Mouse (Mus musculus) forelimb bud, embryonic 11.5 days (tissue): ENCODE data around the gene Fam219a.

Experiments
- DNase-seq: peaks from one replicate; pipeline ENCODE4 v3.0.0-alpha.2; 2012; ENCODE audit warnings: low read depth, low spot score

Fam219a gene

DNA sequence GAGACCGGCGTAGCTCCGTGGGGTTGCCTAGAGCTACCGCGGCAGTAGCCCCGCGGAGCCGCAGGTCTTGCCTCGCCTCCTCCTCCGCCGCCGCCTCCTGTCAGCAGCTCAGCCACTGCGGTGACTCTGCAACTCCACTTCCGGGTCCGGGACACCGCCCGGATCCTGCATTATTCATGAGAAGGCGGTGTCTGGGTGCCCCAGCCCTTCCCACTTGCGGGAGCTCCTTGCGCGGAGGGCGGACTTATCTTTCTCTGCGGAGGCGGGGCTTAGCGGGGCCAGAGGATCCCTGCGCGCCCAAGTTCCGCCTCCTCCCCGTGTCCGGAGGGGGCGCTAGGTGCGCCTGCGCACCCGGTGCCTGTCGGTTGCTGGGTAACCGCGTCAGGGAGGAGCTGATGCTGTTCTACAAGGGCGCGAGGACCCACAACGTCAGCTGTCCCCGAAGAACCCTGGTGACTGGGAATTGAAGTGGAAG, at the start of gene Fam219a, which contains the start of gene Dnaic1:
TSS of gene Fam219a (minus strand) at position 128 of the 475 bp plus-strand sequence.
TSS of gene Dnaic1 (plus strand) at position 365 of the 475 bp plus-strand sequence.
- peak; percentile 98 for DNase-seq

DNA sequence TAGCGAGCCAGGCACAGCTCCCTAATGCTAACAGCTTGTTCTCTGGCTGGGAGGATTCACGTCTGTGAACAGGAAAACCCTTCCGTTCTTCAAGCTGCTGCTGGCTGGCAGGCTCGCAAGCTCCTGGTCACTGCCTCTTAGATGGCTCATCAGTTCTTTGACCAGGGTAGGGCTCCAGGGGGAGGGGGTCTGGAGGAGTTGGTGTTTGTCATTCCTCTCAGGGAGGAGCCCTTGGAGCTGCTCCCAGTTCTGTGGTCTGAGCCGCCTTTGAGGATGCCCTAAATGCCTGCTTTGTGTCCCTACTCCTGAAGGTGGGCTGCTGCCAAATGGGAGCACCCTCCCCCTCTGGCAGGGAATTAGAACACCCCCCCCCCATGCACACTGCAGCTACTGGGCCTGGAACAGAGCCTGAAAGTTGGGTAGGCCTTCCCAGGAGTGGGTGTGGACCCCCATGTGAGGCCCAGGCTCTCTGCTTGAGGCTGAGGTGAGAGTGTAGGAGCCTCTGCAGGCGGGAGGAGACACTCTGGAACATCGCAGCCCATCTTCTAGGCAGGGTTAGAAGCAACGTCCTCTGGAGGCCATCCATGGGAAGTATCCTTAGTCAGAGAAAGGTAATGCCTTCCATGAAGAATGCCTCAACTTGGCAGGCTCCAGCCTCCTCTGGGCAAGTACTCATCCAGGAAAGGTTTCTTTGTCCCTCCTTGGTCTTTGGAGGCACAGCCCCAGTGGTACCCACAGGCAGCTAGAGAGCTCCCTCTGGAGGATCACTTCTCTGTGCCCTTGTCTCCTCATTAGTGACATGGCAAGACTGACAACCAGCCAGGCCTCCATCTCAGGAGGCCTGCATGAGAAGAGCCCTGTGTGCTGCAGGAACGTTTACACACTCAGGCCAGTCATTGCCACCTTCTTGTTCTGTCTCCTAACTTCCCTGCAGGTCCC, 46.6 kb upstream of the Fam219a start:
- no peak for DNase-seq

DNA sequence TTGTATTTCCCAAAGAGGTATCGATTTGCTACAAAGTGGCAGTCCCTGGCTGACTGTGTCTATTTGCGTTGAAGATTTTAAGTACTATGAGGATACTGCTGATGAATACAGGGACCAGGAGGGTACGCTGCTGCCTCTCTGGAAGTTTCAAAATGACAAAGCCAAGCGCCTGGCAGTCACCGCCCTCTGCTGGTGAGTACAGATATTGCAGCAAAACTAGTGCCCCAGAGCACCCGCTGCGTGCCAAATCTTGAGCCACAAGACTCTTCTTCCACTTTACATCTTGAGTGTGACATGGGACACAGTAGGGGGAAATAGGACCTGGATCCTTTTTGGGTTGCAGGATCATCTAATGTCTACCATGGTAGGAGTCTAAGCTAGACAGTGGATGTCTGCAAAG, 44.8 kb upstream of the Fam219a start:
- DNase-seq = peak; percentile 75

DNA sequence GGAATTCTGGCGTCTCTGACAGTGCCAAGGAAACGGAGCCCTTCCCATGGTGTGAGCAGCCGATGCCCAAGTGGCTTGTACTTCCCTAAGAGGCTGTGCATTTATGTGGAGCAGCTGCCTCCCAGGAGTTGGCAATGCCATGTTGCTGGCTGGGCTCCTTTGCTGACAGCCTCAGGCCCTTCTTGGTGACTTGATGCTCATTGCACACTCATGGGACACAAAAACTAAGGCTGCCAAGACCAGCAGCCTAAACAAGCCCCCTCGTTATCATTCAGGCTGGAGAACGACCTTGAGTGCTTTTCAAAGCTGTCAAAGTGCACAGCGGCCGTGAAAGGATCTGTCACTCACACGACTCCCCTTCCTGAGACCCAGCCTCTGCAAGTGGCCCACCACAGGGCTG, 42.8 kb upstream of the Fam219a start:
- no peak for DNase-seq

GRCm38 (mm10) chr4:41610594-41610980, 41.2 kb upstream of the Fam219a start:
- no peak for DNase-seq

GRCm38 (mm10) chr4:41609681-41610593, 40.6 kb upstream of the Fam219a start:
- DNase-seq = no peak

DNA sequence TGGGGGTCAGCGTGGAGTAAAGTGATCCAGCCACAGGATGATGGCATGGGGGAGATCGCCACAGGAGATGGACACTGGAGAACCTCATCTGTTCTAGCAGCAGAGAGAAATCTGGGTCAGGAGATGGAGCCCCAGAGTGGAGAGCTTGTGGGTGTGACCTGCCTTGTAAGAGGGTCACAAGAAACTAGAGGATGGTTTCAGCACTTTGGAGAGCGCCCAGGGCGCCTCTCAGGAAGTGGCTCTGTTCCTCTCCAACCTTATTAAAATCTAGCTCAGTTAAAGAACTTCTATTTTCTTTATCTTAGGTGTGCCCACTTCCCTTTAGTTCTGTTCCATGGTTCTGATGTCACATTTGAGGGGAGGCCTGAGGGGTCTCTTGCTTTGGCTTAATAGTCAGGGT, 37.4 kb upstream of the Fam219a start:
- DNase-seq = peak; percentile 89

- DNase-seq = no peak
These were observed 35.4 kb upstream of the Fam219a start for GRCm38 (mm10) chr4:41604476-41605396.

DNA sequence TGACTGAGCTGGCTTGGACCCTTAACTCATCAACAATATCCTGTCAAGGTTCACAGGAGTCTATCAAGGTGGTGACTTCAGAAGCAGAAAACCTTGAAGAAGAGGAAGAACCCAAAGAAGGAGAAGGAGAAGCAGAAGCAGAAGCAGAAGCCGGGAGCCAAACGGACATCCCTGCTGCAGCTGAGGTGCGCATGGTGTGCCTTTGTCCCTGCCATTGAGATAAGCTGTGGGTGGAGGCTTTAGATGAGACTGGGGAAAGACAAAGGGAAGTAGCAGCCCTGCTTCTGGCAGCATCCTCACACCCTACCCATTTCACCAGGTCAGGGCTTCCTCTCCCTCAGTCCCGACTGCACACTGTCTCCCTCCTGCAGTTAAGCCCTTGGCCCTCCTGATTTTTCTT, 33.5 kb upstream of the Fam219a start:
- no peak for DNase-seq

GRCm38 (mm10) chr4:41583353-41583752, 14.0 kb upstream of the Fam219a start:
- DNase-seq = no peak

- DNase-seq = peak; percentile 27
These were observed 6.6 kb upstream of the Fam219a start for GRCm38 (mm10) chr4:41575914-41576313.

DNA sequence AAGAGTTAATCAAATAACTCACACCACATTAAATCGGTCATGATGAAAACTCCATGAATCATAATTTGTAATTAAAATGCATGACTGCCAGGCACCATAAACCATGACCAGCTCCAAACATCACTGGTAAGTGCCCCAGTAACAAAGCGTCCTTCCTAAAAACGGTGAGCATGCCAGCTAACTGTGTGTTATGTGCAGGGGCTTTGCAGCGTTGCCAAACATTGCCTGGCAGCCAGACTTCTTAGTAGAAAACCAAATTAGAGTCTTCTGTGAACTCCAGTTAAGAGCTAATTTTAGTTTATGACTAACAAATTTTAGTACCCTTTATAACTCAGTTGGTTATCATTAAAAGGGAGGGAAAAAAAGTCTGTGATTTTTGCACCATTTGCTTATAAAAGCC, 4.2 kb upstream of the Fam219a start:
- no peak for DNase-seq

DNA sequence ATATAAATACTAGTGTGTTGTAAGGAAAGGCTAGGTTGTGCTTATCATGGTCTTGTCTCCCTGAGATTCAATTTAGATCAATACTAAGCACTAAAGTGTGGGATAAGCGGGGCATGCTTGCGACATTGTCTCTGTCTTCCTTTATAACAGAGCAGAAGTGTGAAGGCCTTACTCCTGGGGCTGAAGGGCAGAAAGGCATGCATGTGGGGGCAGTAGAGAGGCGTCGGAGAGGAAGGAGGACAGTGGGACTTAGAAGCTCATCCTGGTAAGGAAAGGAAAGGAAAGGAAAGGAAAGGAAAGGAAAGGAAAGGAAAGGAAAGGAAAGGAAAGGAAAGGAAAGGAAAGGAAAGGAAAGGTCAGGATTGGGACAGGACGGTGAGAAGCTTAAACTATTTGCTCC, 2.2 kb upstream of the Fam219a start:
- no peak for DNase-seq

GRCm38 (mm10) chr4:41568682-41569410, 492 bp downstream of the Fam219a start:
- DNase-seq = no peak

DNA sequence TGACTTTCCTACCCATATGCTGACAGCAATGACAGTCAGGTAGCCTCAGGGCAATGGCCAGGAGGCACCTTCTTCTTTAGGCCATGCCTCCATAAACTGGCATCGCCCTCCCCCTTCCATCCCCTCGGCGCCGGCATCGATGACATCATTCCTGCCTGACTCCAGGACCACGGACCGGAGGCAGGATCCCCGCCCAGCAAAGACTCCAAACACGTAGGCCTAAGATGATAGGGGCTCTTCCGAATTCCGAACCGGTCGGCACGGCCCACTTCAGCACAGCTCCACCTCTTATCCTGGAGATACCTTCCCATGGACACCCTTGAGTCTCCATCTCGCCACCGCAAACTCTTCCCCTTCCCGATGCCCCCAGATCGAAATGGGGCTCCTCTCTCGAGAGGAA, 1.1 kb downstream of the Fam219a start:
- DNase-seq = no peak

- DNase-seq = no peak
These were observed 3.2 kb downstream of the Fam219a start for GRCm38 (mm10) chr4:41566123-41566522.

- no peak for DNase-seq
These were observed 6.0 kb downstream of the Fam219a start for GRCm38 (mm10) chr4:41563297-41563696.

- no peak for DNase-seq
These were observed 12.2 kb downstream of the Fam219a start for GRCm38 (mm10) chr4:41557092-41557491.

DNA sequence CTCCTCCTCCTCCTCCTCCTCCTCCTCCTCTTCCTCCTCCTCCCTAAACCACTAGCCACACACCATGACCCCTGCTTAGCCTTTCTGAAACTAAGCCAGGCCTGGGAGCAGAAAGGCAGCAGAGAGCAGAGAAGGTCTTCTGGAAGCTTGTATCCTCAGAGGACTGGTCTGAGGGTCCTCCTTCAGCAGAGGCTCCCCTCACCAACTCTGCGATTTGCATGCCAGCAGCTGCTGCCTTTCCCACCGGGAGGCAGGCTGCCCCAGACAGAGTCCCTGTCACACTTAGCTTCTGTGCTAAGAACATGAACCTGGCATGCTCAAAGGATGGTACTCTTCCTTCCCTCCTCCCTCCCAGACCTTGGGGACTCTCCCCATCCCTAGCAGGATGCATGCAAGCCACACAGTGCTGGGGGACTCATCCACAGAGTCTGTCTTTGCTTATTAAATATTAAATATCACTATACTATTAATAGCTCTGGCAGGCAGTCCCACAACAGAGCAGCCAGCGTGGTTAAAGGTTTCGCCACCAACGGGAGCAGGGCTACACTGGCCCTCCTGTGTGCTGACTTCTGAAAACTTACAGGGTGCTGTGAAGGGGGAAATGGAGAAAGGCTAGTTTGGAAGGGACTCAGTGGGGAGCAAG, 12.9 kb downstream of the Fam219a start:
- DNase-seq = no peak
